Mouse (Mus musculus): Measurements from ENCODE around the gene Tuba1a. TPM values are rescaled to one million over a fixed set of nuclear protein-coding genes. Genes with fewer than 3 reads are reported as not detected.

The Tuba1a gene
- polyA plus RNA-seq, 1 experiment from 2014 or later, result 1,516 TPM

- no peak overlapping the region; the same call in 1 of the 2 replicates for H3K4me2 ChIP-seq (ENCODE audit: low read depth, severe bottlenecking)
- H3K27ac ChIP-seq (replicated peaks; ENCODE audit: low read depth, low read length), result no peak overlapping the region
- peaks cover 12% of the 10 kb centered on the region for H3K36me3 ChIP-seq (ENCODE audit: control insufficient read depth, insufficient read depth, low read length)
- no peak overlapping the region for H3K9ac ChIP-seq (ENCODE audit: low read length)
- H3K4me1 ChIP-seq (ENCODE audit: control insufficient read depth, insufficient read depth, low read length), result peaks cover 6% of the 10 kb centered on the region
- 89% methylated on average over 4 of the region's 4 CpGs for WGBS
- DNase-seq (ENCODE audit: low spot score) (no peak), ATAC-seq (ENCODE audit: insufficient number of reproducible peaks, low FRiP score, low TSS enrichment, low read depth) (no peak)
- H3K9me3 ChIP-seq (ENCODE audit: control insufficient read depth, low read length), result no peaks in the 10 kb centered on the region
- H3K4me3 ChIP-seq (ENCODE audit: low read depth, low read length), result no peak overlapping the region
- no peaks in the 10 kb centered on the region for H3K27me3 ChIP-seq (ENCODE audit: control insufficient read depth, insufficient read depth, low read length)
These were observed 37.5 kb downstream of the Tuba1a start for GRCm38 (mm10) chr15:98916016-98916415.

GRCm38 (mm10) chr15:98914903-98915302 is 38.6 kb downstream of the Tuba1a start:
- Histone ChIP-seq H3K4me1 (ENCODE audit: control insufficient read depth, insufficient read depth, low read length) (peaks cover 6% of the 10 kb centered on the region), H3K4me2 (ENCODE audit: low read depth, severe bottlenecking) (no peak overlapping the region), H3K9ac (ENCODE audit: low read length) (no peak overlapping the region), H3K27me3 (ENCODE audit: control insufficient read depth, insufficient read depth, low read length) (no peaks in the 10 kb centered on the region), H3K36me3 (ENCODE audit: control insufficient read depth, insufficient read depth, low read length) (peaks cover 12% of the 10 kb centered on the region), H3K4me3 (ENCODE audit: low read depth, low read length) (no peak overlapping the region), H3K9me3 (ENCODE audit: control insufficient read depth, low read length) (no peaks in the 10 kb centered on the region), H3K27ac (replicated peaks; ENCODE audit: low read depth, low read length) (no peak overlapping the region)
- WGBS, result 91% methylated on average over 6 of the region's 6 CpGs
- no peak for DNase-seq (ENCODE audit: low spot score)
- no peak for ATAC-seq (ENCODE audit: insufficient number of reproducible peaks, low FRiP score, low TSS enrichment, low read depth)

DNA sequence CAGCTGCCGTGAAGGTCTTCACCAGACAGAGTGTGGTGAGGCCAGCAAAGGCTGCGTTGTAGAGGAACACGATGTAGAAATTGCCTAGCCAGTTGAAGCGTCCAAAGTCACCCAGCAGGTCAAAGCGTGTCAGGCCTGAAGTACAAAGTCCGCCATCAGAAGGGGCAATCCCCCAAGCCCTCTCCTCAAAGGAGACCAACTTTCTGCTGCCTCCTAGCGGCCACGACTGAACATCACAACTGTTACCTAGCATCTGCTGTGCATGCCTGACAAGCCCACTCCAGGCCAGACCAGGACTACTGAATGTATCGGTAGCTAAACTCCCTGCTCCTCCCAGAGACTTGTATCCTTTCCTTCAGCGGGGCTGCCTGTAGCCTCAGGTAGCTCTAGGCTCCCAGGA is 48.8 kb downstream of the Tuba1a start:
- Histone ChIP-seq H3K4me2 (ENCODE audit: low read depth, severe bottlenecking) (no peak overlapping the region), H3K4me3 (ENCODE audit: low read depth, low read length) (no peak overlapping the region), H3K27ac (replicated peaks; ENCODE audit: low read depth, low read length) (no peak overlapping the region), H3K9ac (ENCODE audit: low read length) (no peak overlapping the region), H3K27me3 (ENCODE audit: control insufficient read depth, insufficient read depth, low read length) (no peaks in the 10 kb centered on the region; the same call in 1 of the 2 replicates), H3K9me3 (ENCODE audit: control insufficient read depth, low read length) (no peaks in the 10 kb centered on the region), H3K4me1 (ENCODE audit: control insufficient read depth, insufficient read depth, low read length) (no peaks in the 10 kb centered on the region), H3K36me3 (ENCODE audit: control insufficient read depth, insufficient read depth, low read length) (peaks cover 12% of the 10 kb centered on the region)
- 33% methylated on average over 10 of the region's 10 CpGs for WGBS
- ATAC-seq (ENCODE audit: insufficient number of reproducible peaks, low FRiP score, low TSS enrichment, low read depth) (no peak), DNase-seq (ENCODE audit: low spot score) (peak; percentile 84)

GRCm38 (mm10) chr15:98902600-98902999 is 50.9 kb downstream of the Tuba1a start:
- Histone ChIP-seq H3K4me3 (ENCODE audit: low read depth, low read length) (no peak overlapping the region), H3K9me3 (ENCODE audit: control insufficient read depth, low read length) (peaks cover 4% of the 10 kb centered on the region; the same call in 1 of the 2 replicates), H3K27ac (replicated peaks; ENCODE audit: low read depth, low read length) (no peak overlapping the region), H3K27me3 (ENCODE audit: control insufficient read depth, insufficient read depth, low read length) (peaks cover 18% of the 10 kb centered on the region), H3K4me2 (ENCODE audit: low read depth, severe bottlenecking) (no peak overlapping the region), H3K36me3 (ENCODE audit: control insufficient read depth, insufficient read depth, low read length) (peaks cover 10% of the 10 kb centered on the region; the same call in 1 of the 2 replicates), H3K4me1 (ENCODE audit: control insufficient read depth, insufficient read depth, low read length) (peaks cover 8% of the 10 kb centered on the region), H3K9ac (ENCODE audit: low read length) (no peak overlapping the region)
- ATAC-seq (ENCODE audit: insufficient number of reproducible peaks, low FRiP score, low TSS enrichment, low read depth) (no peak), DNase-seq (ENCODE audit: low spot score) (no peak)
- 97% methylated on average over 2 of the region's 2 CpGs for WGBS

DNA sequence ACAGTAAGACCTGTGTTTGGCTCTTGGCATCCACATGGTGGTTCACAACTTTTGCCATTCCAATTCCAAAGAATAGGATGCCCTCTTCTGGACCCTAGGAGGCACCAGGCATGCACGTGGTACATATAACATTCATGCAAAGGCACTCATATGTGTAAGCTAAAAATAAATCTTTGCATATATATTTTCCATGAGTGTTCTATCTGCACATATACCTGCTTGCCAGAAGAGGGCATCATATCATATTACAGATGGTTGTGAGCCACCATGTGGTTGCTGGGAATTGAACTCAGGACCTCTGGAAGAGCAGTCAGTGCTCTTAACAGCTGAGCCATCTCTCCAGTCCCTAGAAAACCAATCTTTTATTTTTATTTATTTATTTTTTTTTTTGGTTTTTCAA is 52.0 kb downstream of the Tuba1a start:
- peaks cover 10% of the 10 kb centered on the region for H3K4me1 ChIP-seq (ENCODE audit: control insufficient read depth, insufficient read depth, low read length)
- H3K9me3 ChIP-seq (ENCODE audit: control insufficient read depth, low read length), result peaks cover 4% of the 10 kb centered on the region; the same call in 1 of the 2 replicates
- no peak overlapping the region for H3K27ac ChIP-seq (replicated peaks; ENCODE audit: low read depth, low read length)
- ATAC-seq (ENCODE audit: insufficient number of reproducible peaks, low FRiP score, low TSS enrichment, low read depth) (no peak), DNase-seq (ENCODE audit: low spot score) (no peak)
- peaks cover 10% of the 10 kb centered on the region; the same call in 1 of the 2 replicates for H3K36me3 ChIP-seq (ENCODE audit: control insufficient read depth, insufficient read depth, low read length)
- H3K27me3 ChIP-seq (ENCODE audit: control insufficient read depth, insufficient read depth, low read length), result peaks cover 29% of the 10 kb centered on the region
- no peak overlapping the region for H3K9ac ChIP-seq (ENCODE audit: low read length)
- WGBS, result 57% methylated on average over 1 of the region's 1 CpGs
- H3K4me3 ChIP-seq (ENCODE audit: low read depth, low read length), result no peak overlapping the region
- no peak overlapping the region for H3K4me2 ChIP-seq (ENCODE audit: low read depth, severe bottlenecking)

Other genes with a start within 250 kb of the Tuba1a start
- gene Ccdc65, start 245.5 kb downstream of the Tuba1a start, polyA plus RNA-seq (2014; fragmentation: Nextera tagmentation; extraction: Ambion mirVana), result 0.48 and 1.3 TPM in 2 replicates
- 24.3 and 25.7 TPM in 2 replicates for gene Fkbp11, start 225.5 kb downstream of the Tuba1a start, polyA plus RNA-seq (2014; fragmentation: Nextera tagmentation; extraction: Ambion mirVana)
- gene Arf3, start 190.5 kb downstream of the Tuba1a start, polyA plus RNA-seq (2014; fragmentation: Nextera tagmentation; extraction: Ambion mirVana), result 34.7 and 36.4 TPM in 2 replicates
- 0.81 and 1.5 TPM in 2 replicates for gene Wnt10b, start 175.6 kb downstream of the Tuba1a start, polyA plus RNA-seq (2014; fragmentation: Nextera tagmentation; extraction: Ambion mirVana)
- not detected in 2 replicates for gene Wnt1, start 163.8 kb downstream of the Tuba1a start, polyA plus RNA-seq (2014; fragmentation: Nextera tagmentation; extraction: Ambion mirVana)
- not detected in 2 replicates for gene Ddn, start 144.2 kb downstream of the Tuba1a start, polyA plus RNA-seq (2014; fragmentation: Nextera tagmentation; extraction: Ambion mirVana)
- gene Prkag1, start 122.2 kb downstream of the Tuba1a start, polyA plus RNA-seq (2014; fragmentation: Nextera tagmentation; extraction: Ambion mirVana), result 79.3 and 84.6 TPM in 2 replicates
- 17.6 and 21.6 TPM in 2 replicates for gene Kmt2d, start 82.5 kb downstream of the Tuba1a start, polyA plus RNA-seq (2014; fragmentation: Nextera tagmentation; extraction: Ambion mirVana)
- 19.8 and 22.2 TPM in 2 replicates for gene Rhebl1, start 59.2 kb downstream of the Tuba1a start, polyA plus RNA-seq (2014; fragmentation: Nextera tagmentation; extraction: Ambion mirVana)
- gene Dhh, start 55.2 kb downstream of the Tuba1a start, polyA plus RNA-seq (2014; fragmentation: Nextera tagmentation; extraction: Ambion mirVana), result 0.15 and 0.23 TPM in 2 replicates
- gene Lmbr1l, start 35.5 kb downstream of the Tuba1a start, polyA plus RNA-seq (2014; fragmentation: Nextera tagmentation; extraction: Ambion mirVana), result 5.5 and 6.2 TPM in 2 replicates
- 2,238 and 2,358 TPM in 2 replicates for gene Tuba1b, start 19.1 kb downstream of the Tuba1a start, polyA plus RNA-seq (2014; fragmentation: Nextera tagmentation; extraction: Ambion mirVana)
- not detected in 2 replicates for gene Gm49450, start 152 bp downstream of the Tuba1a start, polyA plus RNA-seq (2014; fragmentation: Nextera tagmentation; extraction: Ambion mirVana)
- 146 and 157 TPM in 2 replicates for gene Tuba1c, start 76.2 kb upstream of the Tuba1a start, polyA plus RNA-seq (2014; fragmentation: Nextera tagmentation; extraction: Ambion mirVana)
- 0.10 and 0.11 TPM in 2 replicates for gene Prph, start 101.5 kb upstream of the Tuba1a start, polyA plus RNA-seq (2014; fragmentation: Nextera tagmentation; extraction: Ambion mirVana)
- gene Troap, start 120.9 kb upstream of the Tuba1a start, polyA plus RNA-seq (2014; fragmentation: Nextera tagmentation; extraction: Ambion mirVana), result 33.4 and 37.2 TPM in 2 replicates
- not detected in 2 replicates for gene C1ql4, start 134.1 kb upstream of the Tuba1a start, polyA plus RNA-seq (2014; fragmentation: Nextera tagmentation; extraction: Ambion mirVana)
- gene Dnajc22, start 139.5 kb upstream of the Tuba1a start, polyA plus RNA-seq (2014; fragmentation: Nextera tagmentation; extraction: Ambion mirVana), result 0.61 and 0.62 TPM in 2 replicates
- 69.2 and 70.1 TPM in 2 replicates for gene Spats2, start 172.2 kb upstream of the Tuba1a start, polyA plus RNA-seq (2014; fragmentation: Nextera tagmentation; extraction: Ambion mirVana)